Mouse (Mus musculus): ENCODE measurements around the gene Depdc5.
"Not testable (repeated sequence)": the region's sequence is repeated elsewhere in the genome, so short reads cannot be mapped to it uniquely, and the experiment has no call there.

Depdc5 gene

DNA sequence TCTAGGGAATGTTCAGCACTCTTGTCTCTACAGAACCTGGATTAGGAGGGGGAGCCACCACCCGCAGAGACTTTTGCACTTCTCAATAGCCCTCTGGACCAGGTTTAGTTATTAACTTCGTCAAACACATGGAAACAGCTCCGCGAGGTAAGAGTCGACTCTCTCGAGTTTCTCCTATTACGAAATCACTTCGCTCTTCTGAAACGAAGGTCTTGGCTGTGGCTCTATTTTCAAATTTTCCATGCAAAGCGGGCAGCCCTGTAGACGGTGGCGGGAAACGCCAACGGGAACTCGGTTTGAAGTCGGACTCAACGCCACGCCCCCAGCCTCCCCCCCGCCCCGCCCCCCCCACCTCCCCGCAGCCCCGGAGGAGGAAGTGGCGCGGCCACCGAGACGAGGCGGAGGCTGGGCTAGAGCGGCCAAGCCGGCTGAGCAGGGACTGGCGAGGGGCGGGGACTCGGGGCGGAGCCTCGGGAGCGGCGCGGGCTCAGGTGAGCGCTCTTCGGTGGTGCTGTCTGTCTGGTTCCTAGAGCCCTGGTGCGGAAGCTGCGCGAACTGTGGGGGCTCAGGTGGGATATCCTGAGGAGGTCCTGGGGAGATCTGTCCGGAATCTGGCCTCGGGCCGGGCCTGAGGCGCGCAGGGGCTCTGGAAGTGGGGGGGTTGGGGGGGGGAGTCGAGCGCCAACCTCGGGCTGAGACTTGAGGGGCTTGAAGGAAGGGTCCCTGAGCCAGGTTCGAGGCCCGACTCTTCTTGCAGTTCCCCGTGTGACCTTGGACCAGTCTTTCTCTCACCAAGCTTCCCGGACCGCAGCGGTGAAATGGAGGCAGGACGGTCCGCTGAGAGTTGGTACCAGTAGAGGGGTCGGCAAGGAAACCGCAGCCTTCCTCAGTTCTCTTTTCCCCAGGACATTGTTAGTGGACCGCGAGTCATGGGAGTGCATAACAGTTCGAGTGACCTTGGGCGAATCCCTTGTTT, at the start of gene Depdc5:
Gene Depdc5 (plus strand): TSS at position 449 of the 976 bp plus-strand sequence.
- peak; percentile 93 for DNase-seq

DNA sequence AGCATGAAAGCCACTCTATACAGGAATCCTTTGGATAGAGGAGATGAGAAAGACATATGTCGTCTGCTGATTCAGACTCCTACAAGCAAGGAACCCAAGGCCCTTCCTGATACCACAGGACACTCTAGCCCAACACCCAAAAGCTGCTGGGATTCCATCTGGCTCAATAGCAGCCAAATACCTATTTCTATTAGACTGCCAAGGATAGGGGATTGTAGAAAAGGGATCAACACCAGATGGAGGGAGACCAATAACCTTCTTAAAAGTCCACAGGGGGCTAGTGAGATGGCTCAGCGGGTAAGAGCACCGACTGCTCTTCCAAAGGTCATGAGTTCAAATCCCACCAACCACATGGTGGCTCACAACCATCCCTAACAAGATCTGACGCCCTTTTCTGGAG, 48.1 kb upstream of the Depdc5 start:
- no peak for DNase-seq

DNA sequence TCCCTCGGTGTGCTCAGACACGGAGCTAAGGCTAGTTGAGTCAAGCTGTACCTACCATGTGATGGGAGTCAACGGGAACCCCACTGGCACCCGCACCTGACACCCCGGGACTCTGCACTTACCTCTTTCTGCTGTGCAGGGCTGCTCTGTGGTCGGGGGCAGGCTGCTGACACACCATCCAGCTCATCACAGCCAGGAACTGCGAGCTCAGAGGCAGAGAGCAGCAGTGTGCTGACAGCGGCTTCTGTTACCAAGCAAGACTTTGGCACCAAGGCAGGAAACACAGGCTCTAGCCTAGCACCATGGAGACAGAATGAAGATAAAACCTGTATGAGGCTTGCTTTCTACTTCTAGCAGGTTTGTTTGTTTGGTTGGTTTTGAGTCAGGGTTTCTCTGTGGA, 43.0 kb upstream of the Depdc5 start:
- DNase-seq, result peak; percentile 56

DNA sequence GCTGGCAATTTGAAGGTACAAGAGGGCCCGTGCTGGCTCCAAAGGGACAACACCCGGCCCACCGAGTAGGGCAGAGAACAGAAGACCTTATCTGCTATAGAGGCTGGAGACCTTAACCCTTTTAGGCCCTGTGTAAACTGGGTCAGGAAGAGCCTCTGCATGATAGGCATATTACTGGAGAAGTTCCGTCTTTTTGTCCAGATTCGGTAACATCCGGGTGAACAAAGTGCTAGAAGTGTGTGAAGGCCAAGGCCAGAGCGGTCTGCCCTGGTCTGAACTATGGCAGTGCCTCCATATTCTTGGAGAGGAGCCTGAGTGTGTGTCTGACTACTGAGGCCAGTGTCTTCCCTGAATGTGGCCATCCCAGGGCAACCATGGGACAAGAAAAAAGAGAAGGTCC, 36.5 kb upstream of the Depdc5 start, which contains the start of gene Gm20671:
Gene Gm20671 (minus strand): TSS at position 101 of the 400 bp plus-strand sequence.
- no peak for DNase-seq

DNA sequence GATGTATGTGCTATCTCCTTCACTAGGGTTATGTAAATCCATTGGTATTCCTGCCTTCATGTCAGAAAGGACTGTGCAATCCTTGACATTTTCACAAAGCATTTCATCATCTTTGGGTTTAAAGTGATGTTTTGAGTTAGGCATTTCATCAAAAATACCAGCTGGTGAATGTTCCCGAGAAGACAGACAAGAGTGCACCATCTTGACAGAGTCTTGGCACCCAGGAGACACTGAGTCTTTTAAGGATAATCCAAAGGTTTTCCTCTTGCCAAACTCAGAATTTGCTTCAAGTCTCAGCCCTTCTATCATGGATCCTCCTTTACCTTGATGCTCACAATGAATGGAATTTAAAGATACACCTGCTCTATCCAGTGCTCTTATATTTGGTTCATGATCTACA, 34.7 kb upstream of the Depdc5 start:
- peak; percentile 24 for DNase-seq

DNA sequence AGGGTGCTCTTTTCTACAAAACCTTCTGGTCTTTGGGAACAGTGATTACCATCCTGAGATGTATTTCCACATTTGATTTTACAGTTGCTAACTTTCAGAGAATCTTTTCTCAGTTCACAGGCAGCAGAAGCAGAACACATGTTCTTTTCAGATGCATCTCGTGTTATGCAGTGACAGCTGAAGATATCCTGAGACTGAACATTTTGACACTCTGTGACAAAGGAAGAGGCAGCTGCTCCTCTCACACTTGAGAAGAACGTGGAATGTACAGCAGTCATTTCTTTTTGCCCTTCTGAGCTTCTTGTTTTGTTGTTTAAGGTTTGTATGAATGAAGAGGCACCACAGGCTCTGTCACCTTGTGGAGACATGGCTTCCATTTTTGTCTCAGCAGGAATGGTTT, 33.4 kb upstream of the Depdc5 start:
- DNase-seq, result peak; percentile 22

DNA sequence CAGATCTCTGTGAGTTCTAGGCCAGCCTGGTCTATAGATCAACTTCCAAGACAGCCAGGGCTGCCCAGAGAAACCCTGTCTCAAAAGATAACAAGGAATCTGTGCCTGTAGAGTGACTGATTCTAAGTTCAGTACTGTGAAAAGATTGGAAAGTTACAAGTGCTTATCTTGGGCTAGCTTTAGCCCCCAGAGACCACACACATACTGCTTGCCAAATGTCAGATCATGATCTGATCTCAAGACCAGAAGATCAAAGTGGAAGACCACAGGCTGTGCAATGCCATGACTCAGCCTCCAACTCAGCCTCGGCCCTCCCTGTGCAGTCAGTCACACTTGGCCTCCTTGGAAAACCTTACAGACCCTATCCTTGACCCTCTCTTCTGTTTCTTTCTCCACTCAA, 29.0 kb upstream of the Depdc5 start:
- DNase-seq, result no peak

DNA sequence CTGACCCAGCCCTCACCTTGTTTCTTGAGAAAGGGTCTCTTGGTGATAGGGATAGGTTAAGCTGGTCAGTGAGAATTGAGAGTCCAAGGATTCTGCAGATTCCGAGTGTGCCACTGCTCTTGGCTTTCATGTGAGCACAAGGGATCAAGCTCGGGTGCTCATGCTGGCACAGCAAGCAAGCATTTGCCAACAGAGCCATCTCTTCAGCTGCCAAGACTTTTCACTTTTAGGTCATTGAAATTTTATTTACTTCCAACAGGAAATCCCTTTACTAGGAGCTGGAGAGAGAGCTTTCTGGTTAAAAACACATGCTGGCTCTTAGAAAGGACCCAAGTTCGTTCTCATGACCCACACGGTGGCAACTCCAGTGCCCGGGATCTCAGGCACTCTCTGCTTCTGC, 26.5 kb upstream of the Depdc5 start:
- DNase-seq, result no peak

DNA sequence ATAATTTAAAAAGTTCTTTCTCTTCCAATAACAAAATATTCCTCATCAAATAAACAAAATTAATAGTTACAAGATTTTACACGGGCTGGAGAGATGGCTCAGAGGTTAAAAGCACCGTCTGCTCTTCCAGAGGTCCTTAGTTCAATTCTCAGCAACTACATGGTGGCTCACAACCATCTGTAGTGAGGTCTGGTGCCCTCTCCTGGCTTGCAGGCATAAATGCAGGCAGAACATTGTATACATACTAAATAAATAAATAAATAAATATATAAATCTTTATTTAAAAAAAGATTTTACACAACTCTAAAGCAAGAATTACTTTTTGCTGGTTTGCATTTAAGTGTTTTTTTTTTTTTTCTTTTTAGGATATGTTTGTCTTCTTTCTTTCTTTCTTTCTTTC, 23.5 kb upstream of the Depdc5 start:
- no peak for DNase-seq

DNA sequence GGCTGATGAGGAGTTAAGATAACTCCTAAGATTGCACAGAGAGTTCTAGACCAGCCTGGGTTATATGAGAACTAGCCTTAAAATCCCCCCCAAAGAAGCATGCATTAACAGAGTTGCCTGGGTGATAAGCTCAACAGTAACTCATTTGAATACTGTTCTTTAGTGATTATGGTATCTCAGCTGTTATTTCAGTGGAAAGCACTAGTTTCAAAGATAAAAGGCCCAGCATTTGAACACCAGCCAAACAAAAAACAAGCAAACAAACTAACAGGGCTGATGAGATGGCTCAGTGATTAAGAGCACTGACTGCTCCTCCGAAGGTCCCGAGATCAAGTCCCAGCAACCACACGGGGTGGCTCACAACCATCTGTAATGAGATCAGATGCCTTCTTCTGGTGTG, 14.3 kb upstream of the Depdc5 start:
- no peak for DNase-seq

DNA sequence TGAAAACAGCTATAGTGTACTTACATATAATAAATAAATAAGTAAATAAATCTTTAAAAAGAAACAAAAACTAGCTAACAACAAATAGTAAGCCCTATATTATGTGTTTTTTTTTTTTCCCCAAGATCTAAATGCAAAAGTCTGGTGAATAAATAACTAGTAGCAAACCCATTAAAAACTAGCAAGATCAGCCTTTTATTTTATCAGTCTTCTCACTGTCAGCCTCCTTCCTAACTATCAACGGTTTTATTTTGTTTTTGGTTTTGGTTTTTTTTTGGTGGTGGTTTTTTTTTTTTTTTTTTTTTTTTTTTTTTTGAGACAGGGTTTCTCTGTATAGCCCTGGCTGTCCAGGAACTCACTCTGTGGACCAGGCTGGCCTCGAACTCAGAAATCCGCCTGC, 13.9 kb upstream of the Depdc5 start:
- DNase-seq, result not testable (repeated sequence)

DNA sequence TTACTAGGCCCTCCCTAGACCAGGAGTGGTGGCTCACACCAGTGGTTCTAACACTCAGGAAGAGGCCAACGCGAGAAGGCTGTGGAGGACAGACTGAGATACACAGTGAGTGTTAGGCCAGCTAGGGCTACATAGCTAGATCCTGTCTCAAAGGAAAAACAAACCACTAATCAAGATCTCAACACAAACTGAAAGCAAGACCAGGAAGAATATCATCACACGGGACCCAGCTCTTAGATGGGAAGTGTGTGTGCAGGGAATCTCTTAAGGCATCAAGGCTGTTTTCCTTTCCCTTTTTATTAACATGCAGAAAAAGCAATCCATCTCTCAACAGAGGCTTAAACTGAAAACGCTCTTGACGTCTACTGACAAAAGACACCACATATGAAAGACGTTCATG, 11.5 kb upstream of the Depdc5 start:
- DNase-seq, result no peak

DNA sequence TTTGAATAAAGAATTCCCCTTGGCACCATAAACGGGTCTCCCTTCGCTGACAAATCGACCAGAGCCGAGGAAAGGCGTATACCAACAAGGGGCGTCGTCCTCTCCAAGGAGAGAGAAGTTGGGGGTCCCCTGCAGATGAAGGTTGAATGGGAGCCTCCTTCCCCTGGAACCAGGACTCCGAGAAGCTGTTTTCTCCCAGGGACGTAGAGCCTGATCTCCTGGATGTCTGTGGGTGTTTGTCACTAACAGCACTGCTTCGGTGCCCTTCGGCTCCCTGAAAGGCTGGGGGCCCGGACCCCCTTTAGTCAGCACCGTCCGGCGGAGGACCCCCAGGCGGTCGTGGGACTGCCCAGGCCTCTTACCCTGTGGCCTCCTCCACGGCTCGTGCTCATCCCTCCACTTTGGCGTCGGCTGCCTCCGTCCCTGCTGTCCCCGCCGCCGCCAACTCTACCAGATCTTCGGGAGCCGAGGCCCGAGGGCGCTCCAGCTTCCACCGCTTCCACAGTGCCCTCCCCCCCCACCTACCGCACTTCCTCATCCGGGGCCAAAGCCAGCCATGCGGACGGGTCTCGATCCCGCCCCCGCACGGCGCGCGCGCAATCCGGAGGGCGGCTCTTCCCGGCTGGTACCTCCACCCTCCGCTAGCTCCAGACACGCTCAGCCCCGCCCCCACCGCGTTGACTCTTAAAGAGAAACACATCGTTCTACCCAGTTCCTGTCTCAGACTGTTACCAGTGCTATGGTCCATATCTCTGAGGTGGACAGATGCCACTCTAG, 9.6 kb upstream of the Depdc5 start, which contains the start of gene Prr14l:
Gene Prr14l (minus strand): TSS at position 526 of the 777 bp plus-strand sequence.
- peak; percentile 99 for DNase-seq

DNA sequence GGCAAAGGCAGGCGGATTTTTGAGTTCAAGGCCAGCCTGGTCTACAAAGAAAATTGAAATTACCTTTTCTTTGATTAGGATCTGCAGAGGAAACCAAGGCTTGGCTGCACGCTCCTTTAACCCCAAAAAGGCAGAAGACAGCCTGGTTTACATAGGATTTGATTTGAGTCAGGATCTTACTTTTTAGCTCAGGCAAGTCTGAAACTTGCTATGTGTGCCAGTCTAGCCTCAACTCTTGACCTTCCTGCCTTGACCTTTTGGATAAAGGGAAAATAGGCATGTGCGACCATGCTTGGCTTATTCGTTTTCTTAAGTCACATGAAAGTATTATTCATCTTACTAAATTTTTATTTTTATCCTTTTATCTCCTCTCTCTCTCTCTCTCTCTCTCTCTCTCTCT, 8.7 kb upstream of the Depdc5 start:
- DNase-seq, result no peak

DNA sequence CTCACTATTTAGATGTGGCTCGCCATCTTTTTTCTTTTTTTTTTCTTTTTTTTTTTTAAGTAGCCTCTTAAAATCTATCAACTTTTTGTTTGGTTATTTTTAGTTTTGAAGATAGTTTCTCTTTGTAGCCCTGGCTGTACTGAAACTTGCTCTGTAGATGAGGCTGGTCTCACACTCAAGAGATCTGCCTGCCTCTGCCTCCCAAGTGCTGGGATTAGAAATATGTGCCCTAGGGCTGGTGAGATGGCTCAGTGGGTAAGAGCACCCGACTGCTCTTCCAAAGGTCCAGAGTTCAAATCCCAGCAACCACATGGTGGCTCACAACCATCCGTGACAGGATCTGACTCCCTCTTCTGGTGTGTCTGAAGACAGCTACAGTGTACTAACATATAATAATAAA, 8.2 kb upstream of the Depdc5 start:
- not testable (repeated sequence) for DNase-seq

DNA sequence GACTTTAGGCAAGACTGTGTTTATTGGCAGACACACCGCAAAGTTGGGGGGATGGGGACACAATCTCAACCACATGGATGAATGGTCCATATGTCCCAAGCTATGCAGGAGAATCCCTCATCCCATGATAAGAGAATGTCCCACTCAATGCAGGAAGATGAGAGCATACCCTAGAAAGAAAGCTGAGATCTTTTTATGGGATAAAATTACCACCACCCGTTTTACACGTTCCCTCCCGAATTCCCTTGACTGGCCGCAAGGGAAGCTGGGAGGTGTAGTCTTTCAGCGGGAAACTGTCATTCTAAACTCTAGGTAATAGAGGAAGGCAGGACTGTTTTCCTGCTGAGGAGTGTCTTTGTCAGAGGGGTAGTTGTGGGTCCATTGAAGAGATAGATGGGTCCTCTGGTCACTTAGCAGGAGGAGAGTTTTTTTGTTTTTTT, 5.7 kb upstream of the Depdc5 start:
- peak; percentile 32 for DNase-seq

DNA sequence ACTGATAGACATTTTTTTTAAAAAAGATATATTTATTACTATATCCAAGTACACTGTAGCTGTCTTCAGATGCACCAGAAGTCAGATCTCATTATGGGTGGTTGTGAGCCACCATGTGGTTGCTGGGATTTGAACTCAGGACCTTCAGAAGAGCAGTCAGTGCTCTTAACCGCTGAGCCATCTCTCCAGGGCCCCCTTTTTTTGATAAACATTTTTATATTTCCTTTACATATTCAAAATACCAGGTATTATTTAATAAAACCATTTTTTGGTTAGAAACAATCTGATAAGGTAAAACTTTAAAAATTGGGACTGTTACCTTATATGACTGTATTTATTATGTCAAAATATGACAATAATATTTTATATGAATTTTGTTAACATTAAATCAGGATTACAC, 2.4 kb upstream of the Depdc5 start:
- no peak for DNase-seq

DNA sequence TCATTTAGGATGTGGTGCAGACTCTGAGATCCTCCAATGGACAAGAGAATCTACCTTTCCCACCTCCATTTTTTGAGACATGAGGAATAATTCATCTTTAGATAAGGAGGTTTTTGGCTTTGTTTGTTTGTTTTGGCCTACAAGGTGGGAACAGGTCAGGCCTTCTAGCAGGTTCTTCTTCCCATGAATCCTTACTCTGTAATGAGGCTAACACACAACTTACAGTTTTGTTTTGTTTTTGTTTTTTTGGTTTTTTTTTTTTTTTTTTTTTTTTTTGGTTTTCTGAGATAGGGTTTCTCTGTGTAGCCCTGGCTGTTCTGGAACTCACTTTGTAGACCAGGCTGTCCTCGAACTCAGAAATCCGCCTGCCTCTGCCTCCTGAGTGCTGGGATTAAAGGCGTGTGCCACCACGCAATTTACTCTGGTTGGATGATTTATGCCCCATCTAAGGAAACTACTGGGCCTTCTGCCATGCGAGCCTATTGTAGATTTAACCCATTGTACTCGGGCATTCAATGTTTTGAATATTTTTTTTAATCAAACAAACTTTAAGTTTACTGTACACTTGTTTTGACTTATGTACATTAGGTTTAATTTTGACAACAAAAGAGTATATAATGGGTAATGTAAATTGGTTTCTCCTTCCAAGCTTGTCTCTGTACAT, 900 bp upstream of the Depdc5 start:
- DNase-seq, result no peak

DNA sequence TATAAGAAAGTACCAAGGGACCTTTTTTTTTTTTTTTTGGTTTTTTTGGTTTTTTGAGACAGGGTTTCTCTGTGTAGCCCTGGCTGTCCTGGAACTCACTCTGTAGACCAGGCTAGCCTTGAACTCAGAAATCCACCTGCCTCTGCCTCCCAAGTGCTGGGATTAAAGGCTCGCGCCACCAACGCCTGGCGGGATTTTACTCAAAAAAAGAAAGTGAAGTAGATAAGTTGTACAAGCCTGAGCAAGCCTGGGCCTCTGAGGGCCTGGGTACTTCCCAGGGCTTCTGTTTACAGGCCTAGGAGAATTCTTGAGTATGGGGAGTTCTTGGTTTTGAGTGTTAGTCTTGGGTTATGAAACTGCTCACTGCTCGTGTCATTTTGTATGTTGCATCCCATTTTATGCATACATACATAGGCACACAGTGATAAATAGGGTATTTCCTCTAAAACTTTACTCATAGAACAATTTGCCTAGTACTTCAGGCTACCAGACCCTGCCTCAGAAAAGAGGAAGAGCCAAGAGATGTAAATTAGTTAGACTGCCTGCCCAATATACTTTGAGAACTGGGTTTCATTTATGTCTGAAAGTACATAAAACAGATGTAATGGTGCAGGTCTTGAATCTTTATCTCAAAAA, 6.0 kb downstream of the Depdc5 start:
- DNase-seq, result no peak

DNA sequence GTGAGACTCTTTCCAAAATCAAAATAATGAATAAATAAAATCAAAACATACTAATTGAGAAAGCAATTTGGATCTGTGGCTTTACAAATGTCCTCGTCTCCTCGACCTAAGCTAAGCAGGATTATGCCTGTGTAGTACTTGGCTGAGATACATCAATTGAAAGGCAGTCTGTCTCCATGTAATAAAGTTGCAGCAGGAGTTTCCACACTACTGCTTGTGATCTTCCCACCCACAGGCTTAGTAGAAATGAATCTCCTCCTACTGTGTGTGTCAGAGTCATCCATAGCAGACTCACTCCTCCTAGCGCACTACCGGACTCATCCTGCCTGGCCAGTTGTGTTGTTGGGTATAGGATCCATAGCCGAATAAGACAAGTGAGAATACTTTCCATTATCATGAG, 8.8 kb downstream of the Depdc5 start:
- no peak for DNase-seq

DNA sequence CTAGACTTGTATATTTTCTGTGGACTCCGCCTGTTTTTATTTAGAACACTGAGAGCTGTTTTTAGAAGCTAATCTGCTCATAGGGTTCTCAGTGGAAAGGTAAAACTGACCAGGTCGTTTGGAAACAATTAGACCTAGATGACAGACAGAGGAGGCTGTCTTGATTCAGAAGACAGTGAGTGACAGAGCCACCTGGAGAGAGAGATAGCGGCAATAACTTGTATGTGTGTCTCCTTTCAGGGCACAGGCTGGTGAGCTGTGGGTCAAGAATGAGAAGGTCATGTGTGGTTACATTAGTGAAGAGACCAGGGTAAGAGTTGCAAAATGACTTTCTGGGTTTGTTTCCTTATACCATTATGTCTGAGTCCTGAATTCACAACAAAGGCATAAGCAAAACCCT, 23.2 kb downstream of the Depdc5 start:
- DNase-seq, result no peak

DNA sequence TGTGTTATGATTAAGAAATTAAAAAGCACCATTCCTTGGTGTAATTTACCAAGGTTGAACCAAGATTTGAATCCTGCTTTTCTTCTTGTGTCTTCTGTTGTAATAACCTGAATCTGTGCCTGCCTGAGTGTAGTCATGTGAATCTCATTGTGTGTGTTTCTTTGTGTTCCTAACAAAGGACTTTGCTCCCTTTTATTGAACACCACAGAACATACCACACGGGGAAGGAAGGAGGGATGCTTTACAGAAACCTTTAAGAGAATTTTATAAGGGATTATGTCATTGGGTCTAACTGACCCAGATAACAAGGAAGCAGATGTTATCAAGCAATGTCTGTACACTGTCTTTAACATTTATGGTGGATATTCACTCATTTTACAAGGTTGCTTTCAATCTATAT, 44.0 kb downstream of the Depdc5 start:
- no peak for DNase-seq

DNA sequence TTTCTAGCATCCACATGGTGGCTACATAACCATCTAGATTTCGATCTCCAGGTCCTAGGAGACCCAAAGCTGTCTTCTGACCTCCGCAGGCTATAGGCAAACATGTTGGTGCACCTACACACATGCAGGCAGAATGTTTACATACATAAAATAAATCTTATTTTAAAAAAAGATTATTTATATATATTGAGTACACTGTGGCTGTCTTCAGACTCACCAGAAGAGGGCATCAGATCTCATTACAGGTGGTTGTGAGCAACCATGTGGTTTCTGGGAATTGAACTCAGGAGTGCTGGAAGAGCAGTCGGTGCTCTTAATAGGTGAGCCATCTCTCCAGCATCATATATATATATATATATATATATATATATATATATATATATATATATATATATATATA, 50.6 kb downstream of the Depdc5 start:
- no peak for DNase-seq

Data from layer of hippocampus, adult 9-11 months (tissue).